Mouse (Mus musculus): Measurements from ENCODE around the gene Tspan1.

- no peak for TF ChIP-seq CTCF (IDR thresholded peaks at IDR 0.05)
- no peak for TF ChIP-seq EP300 (IDR thresholded peaks at IDR 0.05)
Measured at GRCm38 (mm10) chr4:116217046-116217445, 49.6 kb upstream of the Tspan1 start.

Data from lung, postnatal 0 days (tissue).